Comparison of ENCODE assay signal across 19 mouse cellular contexts in genomic region chr13:9371387-9371786, GRCm38 (mm10).
DNase-seq lines count a peak whose midpoint lies in the region; ATAC-seq and TF ChIP-seq lines count a peak whose summit lies in the region.
"Had no signal": no experiment of that assay in that cellular context is flagged by ENCODE, and none has a peak within 500 bp of the region (broad histone marks: within the 10 kb centered on the region; RNA-seq: fewer than 3 reads in every experiment).

No protein-coding gene starts in this region.

- no peak for TF ChIP-seq CTCF in intestine, postnatal 0 days (IDR thresholded peaks at IDR 0.05; ENCODE audit: low read depth)

- H3K27ac ChIP-seq in intestine, postnatal 0 days (ENCODE audit: low read depth, low read length), result no peak overlapping the region
- H3K27ac ChIP-seq: embryonic facial prominence, embryonic 10.5 days; embryonic facial prominence, embryonic 12.5 days; forebrain, embryonic 13.5 days; forebrain, embryonic 15.5 days had no signal

- H3K27me3 ChIP-seq in intestine, postnatal 0 days (replicated peaks; ENCODE audit: control insufficient read depth, insufficient read depth, low read length), result no peaks in the 10 kb centered on the region
- H3K27me3 ChIP-seq: embryonic facial prominence, embryonic 12.5 days; forebrain, embryonic 13.5 days; forebrain, embryonic 15.5 days had no signal

- H3K4me3 ChIP-seq in intestine, postnatal 0 days (ENCODE audit: low read depth, low read length), result no peak overlapping the region
- H3K4me3 ChIP-seq: embryonic facial prominence, embryonic 10.5 days; embryonic facial prominence, embryonic 12.5 days; forebrain, embryonic 13.5 days; forebrain, embryonic 15.5 days had no signal

- DNase-seq in left cerebral cortex, postnatal 25 days (ENCODE audit: low spot score in 2 of 2), result no peak
- DNase-seq in layer of hippocampus, postnatal 14 days (ENCODE audit: low spot score in 2 of 2), result no peak
- DNase-seq: adrenal gland, adult 2 months; adrenal gland, postnatal 10 days; adrenal gland, postnatal 25 days; cerebellum, adult 11 months; cerebellum, adult 18-20 months; cerebellum, adult 8-10 months; cerebellum, adult 9-11 months; cerebellum, postnatal 14 days; cerebellum, postnatal 36 days; forebrain, postnatal 0 days had no signal

- H3K4me2 ChIP-seq in intestine, postnatal 0 days (replicated peaks; ENCODE audit: low read depth), result no peak overlapping the region
- H3K4me2 ChIP-seq: embryonic facial prominence, embryonic 12.5 days; forebrain, embryonic 13.5 days; forebrain, embryonic 15.5 days had no signal

- no peak overlapping the region for H3K9ac ChIP-seq in intestine, postnatal 0 days (ENCODE audit: low read depth, low read length)
- H3K9ac ChIP-seq: embryonic facial prominence, embryonic 12.5 days; forebrain, embryonic 13.5 days; forebrain, embryonic 15.5 days; forebrain, postnatal 0 days had no signal

- 0 out of 2 replicates have a peak, but pooled peaks cover 3% of the 10 kb centered on the region for H3K4me1 ChIP-seq in intestine, postnatal 0 days (replicated peaks; ENCODE audit: control insufficient read depth, insufficient read depth, low read length)
- H3K4me1 ChIP-seq: embryonic facial prominence, embryonic 10.5 days; embryonic facial prominence, embryonic 12.5 days; forebrain, embryonic 13.5 days; forebrain, embryonic 15.5 days had no signal

- no peaks in the 10 kb centered on the region for H3K36me3 ChIP-seq in intestine, postnatal 0 days (ENCODE audit: control insufficient read depth, insufficient read depth)
- H3K36me3 ChIP-seq: embryonic facial prominence, embryonic 10.5 days; embryonic facial prominence, embryonic 12.5 days; forebrain, embryonic 15.5 days had no signal

- ATAC-seq in granulocyte monocyte progenitor cell, adult 5-6 weeks (replicated peaks; ENCODE audit: poor library complexity, severe bottlenecking), result peak; percentile 42; the same call in 1 of the 2 replicates
- peak; percentile 27; the same call in 1 of the 2 replicates for ATAC-seq in megakaryocyte, adult 5-6 weeks (ENCODE audit: poor library complexity, severe bottlenecking)
- ATAC-seq in intestine, postnatal 0 days, result no peak
- ATAC-seq: forebrain, embryonic 13.5 days; forebrain, embryonic 15.5 days; forebrain, postnatal 0 days had no signal

- no peaks in the 10 kb centered on the region for H3K9me3 ChIP-seq in intestine, postnatal 0 days (ENCODE audit: control insufficient read depth)
- H3K9me3 ChIP-seq: embryonic facial prominence, embryonic 10.5 days; embryonic facial prominence, embryonic 12.5 days; forebrain, embryonic 13.5 days; forebrain, embryonic 15.5 days had no signal

- WGBS in intestine, postnatal 0 days, result 56% methylated on average over 1 of the region's 1 CpGs

- intact Hi-C loops in left cerebral cortex, postnatal 25 days (cut with DNase I), result no loop called here
